Mouse (Mus musculus) erythroblast, embryonic 14.5 days (primary cell): ENCODE measurements around the gene Pbrm1. TPM values are rescaled to one million over a fixed set of nuclear protein-coding genes. Genes with fewer than 3 reads are reported as not detected.

ENCODE experiments used
- H3K27me3 ChIP-seq: 2 replicates; pipeline ENCODE4 v1.6.1; 2012; ENCODE audit warnings: inconsistent platforms; ENCODE audit not compliant: control insufficient read depth
- H3K36me3 ChIP-seq: 2 replicates; pipeline ENCODE4 v1.6.1; 2012; ENCODE audit warnings: mild to moderate bottlenecking, inconsistent platforms; ENCODE audit not compliant: control insufficient read depth
- H3K4me1 ChIP-seq: 2 replicates; pipeline ENCODE4 v1.6.1; 2012; ENCODE audit warnings: inconsistent platforms; ENCODE audit not compliant: control insufficient read depth
- H3K4me3 ChIP-seq: replicated peaks from 2 replicates; pipeline ENCODE3; 2012; ENCODE audit warnings: moderate library complexity, mild to moderate bottlenecking, inconsistent platforms
- H3K9me3 ChIP-seq: 2 replicates; pipeline ENCODE4 v1.6.1; 2012; ENCODE audit warnings: low read length, inconsistent platforms, mixed read lengths; ENCODE audit not compliant: control insufficient read depth
- GATA1 ChIP-seq: IDR thresholded peaks from 2 replicates; pipeline ENCODE4 v1.6.1; 2012; ENCODE audit warnings: low read length, inconsistent platforms, mixed read lengths
- TAL1 ChIP-seq: IDR thresholded peaks from 3 replicates; pipeline ENCODE4 v1.6.1; 2012; ENCODE audit warnings: low read length, inconsistent platforms, mixed read lengths
- polyA plus RNA-seq: library from polyadenylated mRNA; stranded (reverse); fragments of >175 nt; gene quantifications from 2 replicates; pipeline ENCODE4 v1.2.3, GENCODE M21; 2012

The Pbrm1 gene
- polyA plus RNA-seq, 1 experiment: 1.2 TPM

- H3K36me3 ChIP-seq: peaks cover 42% of the 10 kb centered on the region
- no peak for TF ChIP-seq TAL1
- peaks cover 29% of the 10 kb centered on the region for H3K27me3 ChIP-seq
- peaks cover 10% of the 10 kb centered on the region for H3K4me1 ChIP-seq
- no peaks in the 10 kb centered on the region for H3K9me3 ChIP-seq
- no peak overlapping the region for H3K4me3 ChIP-seq
These were observed 150.6 kb downstream of the Pbrm1 start for GRCm38 (mm10) chr14:31169508-31169907.

GRCm38 (mm10) chr14:31170963-31171362 is 152.0 kb downstream of the Pbrm1 start:
- no peak for TF ChIP-seq TAL1
- no peak for TF ChIP-seq GATA1
- Histone ChIP-seq H3K36me3 (peaks cover 57% of the 10 kb centered on the region), H3K27me3 (peaks cover 29% of the 10 kb centered on the region), H3K4me3 (no peak overlapping the region), H3K9me3 (no peaks in the 10 kb centered on the region), H3K4me1 (peaks cover 7% of the 10 kb centered on the region)

Other genes with a start within 250 kb of the Pbrm1 start
- 2.3 and 2.8 TPM in 2 replicates for gene Tmem110, start 193.5 kb upstream of the Pbrm1 start, polyA plus RNA-seq
- 0.03 TPM in 1 of 2 replicates, not detected in the other for gene Mustn1, start 139.9 kb upstream of the Pbrm1 start, polyA plus RNA-seq
- 0.02 TPM in 1 of 2 replicates, not detected in the other for gene Itih4, start 132.7 kb upstream of the Pbrm1 start, polyA plus RNA-seq
- 0.02 TPM in 1 of 2 replicates, not detected in the other for gene Itih3, start 95.4 kb upstream of the Pbrm1 start, polyA plus RNA-seq
- gene Itih1, start 75.8 kb upstream of the Pbrm1 start, polyA plus RNA-seq: not detected in 2 replicates
- gene Nek4, start 67.8 kb upstream of the Pbrm1 start, polyA plus RNA-seq: 0.05 and 0.07 TPM in 2 replicates
- 0.10 and 0.19 TPM in 2 replicates for gene Glt8d1, start 17.7 kb upstream of the Pbrm1 start, polyA plus RNA-seq
- gene Spcs1, start 17.5 kb upstream of the Pbrm1 start, polyA plus RNA-seq: 5.2 and 5.8 TPM in 2 replicates
- 0.74 and 1.2 TPM in 2 replicates for gene Gnl3, start within 50 bp of the Pbrm1 start, polyA plus RNA-seq
- 9.0 and 10.3 TPM in 2 replicates for gene Smim4, start 109.8 kb downstream of the Pbrm1 start, polyA plus RNA-seq
- gene Nt5dc2, start 111.9 kb downstream of the Pbrm1 start, polyA plus RNA-seq: 16.8 and 31.6 TPM in 2 replicates
- gene Stab1, start 149.5 kb downstream of the Pbrm1 start, polyA plus RNA-seq: 0.08 and 0.13 TPM in 2 replicates
- 0.14 and 0.18 TPM in 2 replicates for gene Tnnc1, start 189.2 kb downstream of the Pbrm1 start, polyA plus RNA-seq
- gene Nisch, start 197.8 kb downstream of the Pbrm1 start, polyA plus RNA-seq: 8.6 and 10.6 TPM in 2 replicates
- gene Sema3g, start 198.7 kb downstream of the Pbrm1 start, polyA plus RNA-seq: not detected in 2 replicates
- 0.21 and 0.27 TPM in 2 replicates for gene Phf7, start 232.2 kb downstream of the Pbrm1 start, polyA plus RNA-seq
- 6.7 and 6.9 TPM in 2 replicates for gene Bap1, start 232.3 kb downstream of the Pbrm1 start, polyA plus RNA-seq